Mouse (Mus musculus): Measurements from ENCODE around the gene Arhgap24. TPM values are rescaled to one million over a fixed set of nuclear protein-coding genes. Genes with fewer than 3 reads are reported as not detected.
A peak's percentile ranks its signal among the peaks of the same experiment; 100 is the strongest.

Gene Arhgap24
- polyA plus RNA-seq (2015; fragmentation: Nextera tagmentation; extraction: Ambion mirVana): 4.5 and 5.3 TPM in 2 replicates

GRCm38 (mm10) chr5:102481215-102482211 is at the start of gene Arhgap24:
TSS of gene Arhgap24 (plus strand) at chr5:102481391.
- Histone ChIP-seq H3K27ac (peak within 1 kb of the TSS; percentile 4; the same call in 1 of the 2 replicates), H3K4me2 (replicated peaks) (peak within 1 kb of the TSS; percentile 73), H3K9ac (replicated peaks) (peak within 1 kb of the TSS; percentile 69), H3K9me3 (no peaks in the 10 kb centered on the region), H3K4me1 (replicated peaks) (peaks cover 11% of the 10 kb centered on the region), H3K27me3 (peaks cover 7% of the 10 kb centered on the region; the same call in 1 of the 2 replicates), H3K4me3 (replicated peaks) (peak within 1 kb of the TSS; percentile 48), H3K36me3 (no peaks in the 10 kb centered on the region)
- ATAC-seq: peak; percentile 85
- WGBS: 2% methylated on average over 44 of the region's 44 CpGs

GRCm38 (mm10) chr5:102434182-102434581 is 47.0 kb upstream of the Arhgap24 start:
- Histone ChIP-seq H3K36me3 (no peaks in the 10 kb centered on the region), H3K4me1 (replicated peaks) (peaks cover 4% of the 10 kb centered on the region; the same call in 1 of the 2 replicates), H3K4me2 (replicated peaks) (no peak overlapping the region), H3K27ac (no peak overlapping the region), H3K4me3 (replicated peaks) (no peak overlapping the region), H3K9me3 (no peaks in the 10 kb centered on the region), H3K9ac (replicated peaks) (no peak overlapping the region), H3K27me3 (no peaks in the 10 kb centered on the region)
- 44% methylated on average over 4 of the region's 4 CpGs for WGBS
- no peak for ATAC-seq

GRCm38 (mm10) chr5:102436581-102436980 is 44.6 kb upstream of the Arhgap24 start:
- Histone ChIP-seq H3K9me3 (no peaks in the 10 kb centered on the region), H3K27ac (no peak overlapping the region), H3K4me3 (replicated peaks) (no peak overlapping the region), H3K4me1 (replicated peaks) (peaks cover 4% of the 10 kb centered on the region; the same call in 1 of the 2 replicates), H3K9ac (replicated peaks) (no peak overlapping the region), H3K4me2 (replicated peaks) (no peak overlapping the region), H3K36me3 (no peaks in the 10 kb centered on the region), H3K27me3 (no peaks in the 10 kb centered on the region)
- ATAC-seq: no peak
- 72% methylated on average over 8 of the region's 8 CpGs for WGBS

GRCm38 (mm10) chr5:102439119-102439877 is 41.9 kb upstream of the Arhgap24 start:
- no peaks in the 10 kb centered on the region for H3K36me3 ChIP-seq
- no peaks in the 10 kb centered on the region for H3K27me3 ChIP-seq
- ATAC-seq: no peak
- no peak overlapping the region for H3K4me3 ChIP-seq (replicated peaks)
- no peaks in the 10 kb centered on the region for H3K9me3 ChIP-seq
- H3K4me2 ChIP-seq (replicated peaks): no peak overlapping the region
- 92% methylated on average over 9 of the region's 9 CpGs for WGBS
- H3K9ac ChIP-seq (replicated peaks): no peak overlapping the region
- no peak overlapping the region for H3K27ac ChIP-seq
- H3K4me1 ChIP-seq (replicated peaks): peaks cover 2% of the 10 kb centered on the region; the same call in 1 of the 2 replicates

GRCm38 (mm10) chr5:102447436-102447835 is 33.8 kb upstream of the Arhgap24 start:
- Histone ChIP-seq H3K9me3 (no peaks in the 10 kb centered on the region), H3K27me3 (no peaks in the 10 kb centered on the region), H3K36me3 (no peaks in the 10 kb centered on the region), H3K4me1 (replicated peaks) (no peaks in the 10 kb centered on the region), H3K27ac (no peak overlapping the region), H3K4me3 (replicated peaks) (no peak overlapping the region), H3K4me2 (replicated peaks) (no peak overlapping the region), H3K9ac (replicated peaks) (no peak overlapping the region)
- no peak for ATAC-seq
- WGBS: 97% methylated on average over 9 of the region's 9 CpGs

- H3K4me3 ChIP-seq (replicated peaks): no peak overlapping the region
- no peak overlapping the region for H3K27ac ChIP-seq
- H3K36me3 ChIP-seq: no peaks in the 10 kb centered on the region
- no peak overlapping the region for H3K9ac ChIP-seq (replicated peaks)
- 94% methylated on average over 2 of the region's 2 CpGs for WGBS
- ATAC-seq: no peak
- H3K27me3 ChIP-seq: no peaks in the 10 kb centered on the region
- H3K4me1 ChIP-seq (replicated peaks): no peaks in the 10 kb centered on the region
- no peak overlapping the region for H3K4me2 ChIP-seq (replicated peaks)
- H3K9me3 ChIP-seq: no peaks in the 10 kb centered on the region
Observed at GRCm38 (mm10) chr5:102450897-102451296, 30.3 kb upstream of the Arhgap24 start.

- no peaks in the 10 kb centered on the region for H3K9me3 ChIP-seq
- whole genome bisulfite sequencing: 84% methylated on average over 7 of the region's 7 CpGs
- no peaks in the 10 kb centered on the region for H3K4me1 ChIP-seq (replicated peaks)
- no peak overlapping the region for H3K27ac ChIP-seq
- no peaks in the 10 kb centered on the region for H3K27me3 ChIP-seq
- H3K4me3 ChIP-seq (replicated peaks): no peak overlapping the region
- no peak overlapping the region for H3K4me2 ChIP-seq (replicated peaks)
- no peak for ATAC-seq
- H3K36me3 ChIP-seq: no peaks in the 10 kb centered on the region
- no peak overlapping the region for H3K9ac ChIP-seq (replicated peaks)
Observed at GRCm38 (mm10) chr5:102452079-102452797, 29.0 kb upstream of the Arhgap24 start.

- 90% methylated on average over 2 of the region's 2 CpGs for WGBS
- Histone ChIP-seq H3K27ac (no peak overlapping the region), H3K36me3 (no peaks in the 10 kb centered on the region), H3K27me3 (no peaks in the 10 kb centered on the region), H3K9ac (replicated peaks) (no peak overlapping the region), H3K4me3 (replicated peaks) (no peak overlapping the region), H3K9me3 (no peaks in the 10 kb centered on the region), H3K4me1 (replicated peaks) (no peaks in the 10 kb centered on the region), H3K4me2 (replicated peaks) (no peak overlapping the region)
- ATAC-seq: no peak
Observed at GRCm38 (mm10) chr5:102453324-102453723, 27.9 kb upstream of the Arhgap24 start.

GRCm38 (mm10) chr5:102455247-102455646 is 25.9 kb upstream of the Arhgap24 start:
- Histone ChIP-seq H3K4me1 (replicated peaks) (no peaks in the 10 kb centered on the region), H3K4me2 (replicated peaks) (no peak overlapping the region), H3K9ac (replicated peaks) (no peak overlapping the region), H3K27me3 (no peaks in the 10 kb centered on the region), H3K4me3 (replicated peaks) (no peak overlapping the region), H3K36me3 (no peaks in the 10 kb centered on the region), H3K9me3 (no peaks in the 10 kb centered on the region), H3K27ac (no peak overlapping the region)
- 90% methylated on average over 2 of the region's 2 CpGs for WGBS
- no peak for ATAC-seq

GRCm38 (mm10) chr5:102460452-102461197 is 20.6 kb upstream of the Arhgap24 start:
- no peak overlapping the region for H3K27ac ChIP-seq
- no peaks in the 10 kb centered on the region for H3K27me3 ChIP-seq
- ATAC-seq: no peak
- H3K9me3 ChIP-seq: no peaks in the 10 kb centered on the region
- no peak overlapping the region for H3K4me2 ChIP-seq (replicated peaks)
- no peaks in the 10 kb centered on the region for H3K4me1 ChIP-seq (replicated peaks)
- H3K9ac ChIP-seq (replicated peaks): no peak overlapping the region
- no peak overlapping the region for H3K4me3 ChIP-seq (replicated peaks)
- 90% methylated on average over 12 of the region's 12 CpGs for WGBS
- H3K36me3 ChIP-seq: no peaks in the 10 kb centered on the region

GRCm38 (mm10) chr5:102462948-102463347 is 18.2 kb upstream of the Arhgap24 start:
- 80% methylated on average over 3 of the region's 3 CpGs for WGBS
- H3K4me1 ChIP-seq (replicated peaks): no peaks in the 10 kb centered on the region
- H3K9ac ChIP-seq (replicated peaks): no peak overlapping the region
- no peak overlapping the region for H3K27ac ChIP-seq
- no peaks in the 10 kb centered on the region for H3K27me3 ChIP-seq
- H3K4me2 ChIP-seq (replicated peaks): no peak overlapping the region
- H3K9me3 ChIP-seq: no peaks in the 10 kb centered on the region
- H3K4me3 ChIP-seq (replicated peaks): no peak overlapping the region
- no peak for ATAC-seq
- no peaks in the 10 kb centered on the region for H3K36me3 ChIP-seq

Measured in midbrain, embryonic 13.5 days (tissue).